9 mouse cellular contexts compared by ENCODE assay signal in genomic region chr10:61879427-61879826, GRCm38 (mm10).
DNase-seq lines count a peak whose midpoint lies in the region; ATAC-seq lines count a peak whose summit lies in the region.
"Had no signal": no experiment of that assay in that cellular context is flagged by ENCODE, and none has a peak within 500 bp of the region (broad histone marks: within the 10 kb centered on the region; RNA-seq: fewer than 3 reads in every experiment).

No protein-coding gene starts in this region.

- no peaks in the 10 kb centered on the region for H3K9me3 ChIP-seq in heart, embryonic 13.5 days
- H3K9me3 ChIP-seq in limb, embryonic 15.5 days, result no peaks in the 10 kb centered on the region
- no peaks in the 10 kb centered on the region for H3K9me3 ChIP-seq in stomach, embryonic 16.5 days (replicated peaks; ENCODE audit: control insufficient read depth, low read length)

- H3K4me1 ChIP-seq in heart, embryonic 13.5 days, result peaks cover 34% of the 10 kb centered on the region
- H3K4me1 ChIP-seq in limb, embryonic 15.5 days, result peaks cover 24% of the 10 kb centered on the region
- peaks cover 13% of the 10 kb centered on the region for H3K4me1 ChIP-seq in stomach, embryonic 16.5 days (ENCODE audit: control insufficient read depth, insufficient read depth, low read length)

- H3K27ac ChIP-seq in heart, embryonic 13.5 days (replicated peaks), result 0 out of 2 replicates have a peak overlapping the region, but pooled peaks have one; percentile 21
- no peak overlapping the region for H3K27ac ChIP-seq in limb, embryonic 15.5 days
- H3K27ac ChIP-seq in stomach, embryonic 16.5 days (ENCODE audit: low read length), result no peak overlapping the region
- H3K27ac ChIP-seq: left cerebral cortex, adult 2 months had no signal

- peak overlapping the region; percentile 5 for H3K9ac ChIP-seq in heart, embryonic 13.5 days
- H3K9ac ChIP-seq in limb, embryonic 15.5 days, result no peak overlapping the region
- no peak overlapping the region for H3K9ac ChIP-seq in stomach, embryonic 16.5 days (ENCODE audit: low read length)

- ATAC-seq in heart, embryonic 13.5 days (ENCODE audit: extremely low read depth, insufficient number of reproducible peaks, low FRiP score, low TSS enrichment), result no peak
- 0 out of 2 replicates have a peak, but pooled peaks have one; percentile 7 for ATAC-seq in limb, embryonic 15.5 days (ENCODE audit: insufficient number of reproducible peaks, low FRiP score, low TSS enrichment, low read depth)
- peak; percentile 54; the same call in 1 of the 2 replicates for ATAC-seq in stomach, embryonic 16.5 days (ENCODE audit: insufficient read depth, low FRiP score)

- H3K4me2 ChIP-seq in heart, embryonic 13.5 days, result no peak overlapping the region
- no peak overlapping the region for H3K4me2 ChIP-seq in limb, embryonic 15.5 days
- no peak overlapping the region for H3K4me2 ChIP-seq in stomach, embryonic 16.5 days (ENCODE audit: low read depth, low read length)

- no peak overlapping the region for H3K4me3 ChIP-seq in heart, embryonic 13.5 days
- H3K4me3 ChIP-seq in limb, embryonic 15.5 days, result no peak overlapping the region
- H3K4me3 ChIP-seq in stomach, embryonic 16.5 days (replicated peaks; ENCODE audit: low read length), result no peak overlapping the region
- H3K4me3 ChIP-seq: left cerebral cortex, adult 2 months had no signal

- no peaks in the 10 kb centered on the region for H3K36me3 ChIP-seq in heart, embryonic 13.5 days
- H3K36me3 ChIP-seq in limb, embryonic 15.5 days, result no peaks in the 10 kb centered on the region
- H3K36me3 ChIP-seq in stomach, embryonic 16.5 days (ENCODE audit: control insufficient read depth, insufficient read depth, low read length), result no peaks in the 10 kb centered on the region

- WGBS in heart, embryonic 13.5 days, result 31% methylated on average over 4 of the region's 4 CpGs
- 14% methylated on average over 4 of the region's 4 CpGs for WGBS in limb, embryonic 15.5 days
- WGBS in stomach, embryonic 16.5 days, result 9% methylated on average over 4 of the region's 4 CpGs

- 0 out of 2 replicates have a peak, but pooled peaks cover 6% of the 10 kb centered on the region for H3K27me3 ChIP-seq in heart, embryonic 13.5 days (replicated peaks)
- H3K27me3 ChIP-seq in limb, embryonic 15.5 days, result peaks cover 3% of the 10 kb centered on the region; the same call in 1 of the 2 replicates
- no peaks in the 10 kb centered on the region for H3K27me3 ChIP-seq in stomach, embryonic 16.5 days (ENCODE audit: control insufficient read depth, insufficient read depth, low read length)

- intact Hi-C loops in heart, postnatal 36 days (cut with DNase I), result loop anchor here (2.0 to 5.0 kb wide), 2 partner anchors 101 to 303 kb away; no protein-coding TSS in a partner anchor

- no peak for DNase-seq in heart, postnatal 36 days
- DNase-seq in ZHBTc4 (ENCODE audit: low read depth, low spot score), result peak; percentile 15
- DNase-seq in gonadal fat pad, adult 2 months (ENCODE audit: low read depth), result peak; percentile 1
- DNase-seq in right cerebral cortex, postnatal 4 days, result no peak
- DNase-seq in left cerebral cortex, adult 9 months (ENCODE audit: low spot score in 2 of 2), result no peak

Comparison
In these comparisons a context has a peak if more than half of its experiments do, and no peak if none do; other contexts are left out.
1. DNase-seq: peak in ZHBTc4 (single experiment) and gonadal fat pad, adult 2 months (single experiment); none in heart, postnatal 36 days (0 of 2), right cerebral cortex, postnatal 4 days (single experiment) and left cerebral cortex, adult 9 months (0 of 2).